In the genomic region with DNA sequence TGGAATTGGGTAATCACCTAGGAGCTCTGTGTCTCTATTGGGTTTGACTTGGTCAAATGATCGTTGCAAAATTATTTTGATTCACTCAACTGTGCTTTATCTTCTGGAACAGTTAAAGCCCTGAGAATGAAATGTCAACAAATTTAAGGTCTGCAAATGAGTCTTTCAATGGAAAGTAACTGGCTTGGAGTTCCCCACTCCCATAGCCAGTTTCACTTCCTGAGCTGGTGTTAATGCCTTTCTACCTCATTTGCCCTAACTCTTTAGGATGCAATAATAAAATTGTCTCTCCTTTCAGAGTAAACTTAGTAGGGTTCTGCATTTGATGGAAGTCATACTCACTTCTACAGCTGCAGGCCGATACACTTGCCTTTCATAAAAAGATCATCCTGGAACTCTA, we compare ENCODE assay signal across 18 mouse cellular contexts.
"Had no signal": no experiment of that assay in that cellular context is flagged by ENCODE, and none has a peak within 500 bp of the region (broad histone marks: within the 10 kb centered on the region; RNA-seq: fewer than 3 reads in every experiment).

No protein-coding gene starts in this region.

- H3K27me3 ChIP-seq: midbrain, embryonic 13.5 days; midbrain, embryonic 15.5 days; neural tube, embryonic 13.5 days; neural tube, embryonic 15.5 days had no signal

- H3K4me2 ChIP-seq: lung, embryonic 14.5 days; midbrain, embryonic 13.5 days; midbrain, embryonic 15.5 days; neural tube, embryonic 13.5 days; neural tube, embryonic 15.5 days had no signal

- H3K36me3 ChIP-seq: midbrain, embryonic 10.5 days; midbrain, embryonic 13.5 days; midbrain, embryonic 15.5 days; neural tube, embryonic 13.5 days; neural tube, embryonic 15.5 days had no signal

- ATAC-seq: midbrain, embryonic 13.5 days; midbrain, embryonic 15.5 days had no signal

- H3K4me3 ChIP-seq: midbrain, embryonic 10.5 days; midbrain, embryonic 13.5 days; midbrain, embryonic 15.5 days; myocyte; neural tube, embryonic 13.5 days; neural tube, embryonic 15.5 days had no signal

- DNase-seq: lung, adult 18-20 months; lung, embryonic 14.5 days; lung, postnatal 10 days; lung, postnatal 4 days; retina, postnatal 1 day; right cerebral cortex, adult 18-20 months; right cerebral cortex, postnatal 25 days; right cerebral cortex, postnatal 4 days; spleen, adult 18-20 months; thymus, adult 18-20 months; thymus, postnatal 14 days; thymus, postnatal 36 days had no signal

- H3K4me1 ChIP-seq: midbrain, embryonic 10.5 days; midbrain, embryonic 13.5 days; midbrain, embryonic 15.5 days; neural tube, embryonic 13.5 days; neural tube, embryonic 15.5 days had no signal

- H3K9ac ChIP-seq: lung, embryonic 14.5 days; midbrain, embryonic 13.5 days; midbrain, embryonic 15.5 days; neural tube, embryonic 13.5 days; neural tube, embryonic 15.5 days had no signal

- H3K9me3 ChIP-seq: midbrain, embryonic 10.5 days; midbrain, embryonic 13.5 days; midbrain, embryonic 15.5 days; neural tube, embryonic 13.5 days; neural tube, embryonic 15.5 days had no signal

- H3K27ac ChIP-seq: midbrain, embryonic 10.5 days; midbrain, embryonic 13.5 days; midbrain, embryonic 15.5 days; neural tube, embryonic 13.5 days; neural tube, embryonic 15.5 days had no signal
